Mouse (Mus musculus) forebrain, embryonic 16.5 days (tissue): ENCODE measurements around the gene Cd19. TPM values are rescaled to one million over a fixed set of nuclear protein-coding genes. Genes with fewer than 3 reads are reported as not detected.

ENCODE experiments used
- ATAC-seq: fragments of 200-750 bp; cut with Nextera tagmentation; 2 replicates; pipeline ENCODE4 v1.8.0; 2017; ENCODE audit warnings: mild to moderate bottlenecking, moderate library complexity
- H3K27ac ChIP-seq: fragments of 300-500 bp; sonication (generic); 2 replicates; pipeline ENCODE4 v1.5.1; 2014; ENCODE audit warnings: low read length, control low read depth
- H3K27me3 ChIP-seq: fragments of 300-500 bp; sonication (generic); replicated peaks from 2 replicates; pipeline ENCODE4 v1.6.1; 2014; ENCODE audit warnings: low read length; ENCODE audit not compliant: control insufficient read depth, insufficient read depth
- H3K36me3 ChIP-seq: fragments of 300-500 bp; sonication (generic); 2 replicates; pipeline ENCODE4 v1.6.1; 2014; ENCODE audit not compliant: control insufficient read depth, insufficient read depth
- H3K4me1 ChIP-seq: fragments of 300-500 bp; sonication (generic); replicated peaks from 2 replicates; pipeline ENCODE4 v1.6.1; 2014; ENCODE audit warnings: low read length; ENCODE audit not compliant: control insufficient read depth, insufficient read depth
- H3K4me2 ChIP-seq: fragments of 300-500 bp; sonication (generic); 2 replicates; pipeline ENCODE4 v1.6.1; 2014; ENCODE audit warnings: mild to moderate bottlenecking, low read length, control low read depth
- H3K4me3 ChIP-seq: fragments of 300-500 bp; sonication (generic); replicated peaks from 2 replicates; pipeline ENCODE4 v1.5.1; 2014; ENCODE audit warnings: mild to moderate bottlenecking, low read length, control low read depth
- H3K9ac ChIP-seq: fragments of 300-500 bp; sonication (generic); replicated peaks from 2 replicates; pipeline ENCODE4 v1.6.1; 2014; ENCODE audit warnings: low read depth, low read length, control low read depth
- H3K9me3 ChIP-seq: fragments of 300-500 bp; sonication (generic); 2 replicates; pipeline ENCODE4 v1.6.1; 2016; ENCODE audit warnings: low read length; ENCODE audit not compliant: control insufficient read depth
- WGBS: fragments of 180-500 bp; shearing (Covaris S2); extraction: QIAGEN DNeasy Blood & Tissue Kit; methylation state at CpG from one replicate; pipeline ENCODE4 v1.1.7; 2014; 5-methylcytosine and 5-hydroxymethylcytosine counted together
- polyA plus RNA-seq: library from polyadenylated mRNA; unstranded; fragments of >200 nt; fragmentation: Nextera tagmentation; extraction: Ambion mirVana; gene quantifications from 2 replicates; pipeline ENCODE4 v1.2.1, GENCODE M21; 2015

The Cd19 gene
- polyA plus RNA-seq, 1 experiment from 2014 or later: not detected

- Histone ChIP-seq H3K4me2 (no peak overlapping the region), H3K27me3 (no peaks in the 10 kb centered on the region), H3K9me3 (no peaks in the 10 kb centered on the region), H3K4me1 (peaks cover 25% of the 10 kb centered on the region), H3K27ac (no peak overlapping the region), H3K9ac (no peak overlapping the region), H3K36me3 (peaks cover 8% of the 10 kb centered on the region), H3K4me3 (no peak overlapping the region)
- ATAC-seq: no peak
- 91% methylated on average over 5 of the region's 5 CpGs for WGBS
Measured at GRCm38 (mm10) chr7:126375012-126375411, 39.7 kb downstream of the Cd19 start.

GRCm38 (mm10) chr7:126374526-126374925, 40.2 kb downstream of the Cd19 start:
- H3K9me3 ChIP-seq: no peaks in the 10 kb centered on the region
- H3K9ac ChIP-seq: no peak overlapping the region
- H3K27ac ChIP-seq: no peak overlapping the region
- H3K27me3 ChIP-seq: no peaks in the 10 kb centered on the region
- 91% methylated on average over 6 of the region's 6 CpGs for WGBS
- no peak overlapping the region for H3K4me3 ChIP-seq
- peaks cover 12% of the 10 kb centered on the region for H3K36me3 ChIP-seq
- H3K4me2 ChIP-seq: no peak overlapping the region
- no peak for ATAC-seq
- H3K4me1 ChIP-seq: peaks cover 25% of the 10 kb centered on the region

- Histone ChIP-seq H3K9ac (no peak overlapping the region), H3K36me3 (peaks cover 14% of the 10 kb centered on the region), H3K9me3 (no peaks in the 10 kb centered on the region), H3K4me2 (no peak overlapping the region), H3K27me3 (no peaks in the 10 kb centered on the region), H3K27ac (no peak overlapping the region), H3K4me3 (no peak overlapping the region), H3K4me1 (peaks cover 21% of the 10 kb centered on the region)
- no peak for ATAC-seq
- 87% methylated on average over 9 of the region's 9 CpGs for WGBS
Measured at GRCm38 (mm10) chr7:126373007-126373406, 41.7 kb downstream of the Cd19 start.

GRCm38 (mm10) chr7:126369393-126369792, 45.3 kb downstream of the Cd19 start, which contains the start of gene Lat:
TSS of gene Lat (minus strand) at chr7:126369570.
- Histone ChIP-seq H3K4me2 (no peak within 1 kb of the TSS), H3K36me3 (peaks cover 14% of the 10 kb centered on the region), H3K4me1 (no peaks in the 10 kb centered on the region), H3K9me3 (no peaks in the 10 kb centered on the region), H3K27me3 (no peaks in the 10 kb centered on the region), H3K27ac (no peak within 1 kb of the TSS), H3K4me3 (no peak within 1 kb of the TSS), H3K9ac (no peak within 1 kb of the TSS)
- no peak for ATAC-seq
- WGBS: 84% methylated on average over 13 of the region's 13 CpGs

GRCm38 (mm10) chr7:126368367-126368766, 46.3 kb downstream of the Cd19 start:
- WGBS: 87% methylated on average over 8 of the region's 8 CpGs
- no peak for ATAC-seq
- Histone ChIP-seq H3K4me1 (no peaks in the 10 kb centered on the region), H3K36me3 (peaks cover 11% of the 10 kb centered on the region), H3K4me2 (no peak overlapping the region), H3K9me3 (no peaks in the 10 kb centered on the region), H3K4me3 (no peak overlapping the region), H3K27me3 (no peaks in the 10 kb centered on the region), H3K9ac (no peak overlapping the region), H3K27ac (no peak overlapping the region)

- Histone ChIP-seq H3K9ac (no peak overlapping the region), H3K9me3 (no peaks in the 10 kb centered on the region), H3K4me2 (no peak overlapping the region), H3K4me3 (no peak overlapping the region), H3K4me1 (no peaks in the 10 kb centered on the region), H3K36me3 (peaks cover 11% of the 10 kb centered on the region), H3K27ac (no peak overlapping the region), H3K27me3 (no peaks in the 10 kb centered on the region)
- ATAC-seq: no peak
- 92% methylated on average over 10 of the region's 10 CpGs for WGBS
Measured at GRCm38 (mm10) chr7:126367636-126368035, 47.1 kb downstream of the Cd19 start.

- H3K4me1 ChIP-seq: no peaks in the 10 kb centered on the region
- H3K4me3 ChIP-seq: no peak overlapping the region
- H3K4me2 ChIP-seq: no peak overlapping the region
- H3K9me3 ChIP-seq: no peaks in the 10 kb centered on the region
- no peaks in the 10 kb centered on the region for H3K36me3 ChIP-seq
- no peak for ATAC-seq
- no peaks in the 10 kb centered on the region for H3K27me3 ChIP-seq
- no peak overlapping the region for H3K9ac ChIP-seq
- WGBS: 76% methylated on average over 6 of the region's 6 CpGs
- H3K27ac ChIP-seq: no peak overlapping the region
Measured at GRCm38 (mm10) chr7:126363038-126363437, 51.7 kb downstream of the Cd19 start.

- Histone ChIP-seq H3K4me2 (no peak overlapping the region), H3K4me1 (no peaks in the 10 kb centered on the region), H3K36me3 (no peaks in the 10 kb centered on the region), H3K9me3 (no peaks in the 10 kb centered on the region), H3K4me3 (no peak overlapping the region), H3K27ac (no peak overlapping the region), H3K9ac (no peak overlapping the region), H3K27me3 (no peaks in the 10 kb centered on the region)
- ATAC-seq: no peak
- 80% methylated on average over 13 of the region's 13 CpGs for WGBS
Measured at GRCm38 (mm10) chr7:126359049-126359448, 55.6 kb downstream of the Cd19 start.
